Mouse (Mus musculus): ENCODE data around the gene Dap. TPM values are rescaled to one million over a fixed set of nuclear protein-coding genes. Genes with fewer than 3 reads are reported as not detected.

Gene Dap
- polyA plus RNA-seq, 1 experiment from 2014 or later: 32.9 TPM

- H3K27me3 ChIP-seq (ENCODE audit: low read depth, poor library complexity, severe bottlenecking): peaks cover 49% of the 10 kb centered on the region
- WGBS: 25% methylated on average over 13 of the region's 13 CpGs
- DNase-seq (ENCODE audit: low spot score): no peak
Measured at GRCm38 (mm10) chr15:31297777-31298137, 73.6 kb downstream of the Dap start.

GRCm38 (mm10) chr15:31299258-31299917 lies 75.3 kb downstream of the Dap start:
- no peaks in the 10 kb centered on the region for H3K36me3 ChIP-seq
- peaks cover 17% of the 10 kb centered on the region for H3K4me1 ChIP-seq
- H3K27me3 ChIP-seq (ENCODE audit: low read depth, poor library complexity, severe bottlenecking): peaks cover 49% of the 10 kb centered on the region
- no peaks in the 10 kb centered on the region for H3K9me3 ChIP-seq (replicated peaks)
- 75% methylated on average over 6 of the region's 6 CpGs for WGBS
- H3K4me3 ChIP-seq: no peak overlapping the region
- H3K27ac ChIP-seq (replicated peaks): no peak overlapping the region
- no peak for DNase-seq (ENCODE audit: low spot score)

More at GRCm38 (mm10) chr15:31297777-31298137, 73.6 kb downstream of the Dap start:
- H3K4me1 ChIP-seq: peaks cover 24% of the 10 kb centered on the region
- no peaks in the 10 kb centered on the region for H3K9me3 ChIP-seq (replicated peaks)
- H3K27ac ChIP-seq (replicated peaks): no peak overlapping the region
- H3K4me3 ChIP-seq: peak overlapping the region; percentile 51
- no peaks in the 10 kb centered on the region for H3K36me3 ChIP-seq

- Histone ChIP-seq H3K9me3 (replicated peaks) (no peaks in the 10 kb centered on the region), H3K4me3 (no peak overlapping the region), H3K27ac (replicated peaks) (no peak overlapping the region), H3K4me1 (peaks cover 5% of the 10 kb centered on the region), H3K36me3 (no peaks in the 10 kb centered on the region), H3K27me3 (ENCODE audit: low read depth, poor library complexity, severe bottlenecking) (peaks cover 19% of the 10 kb centered on the region)
- WGBS: 82% methylated on average over 12 of the region's 12 CpGs
- no peak for DNase-seq (ENCODE audit: low spot score)
Measured at GRCm38 (mm10) chr15:31302293-31302990, 78.3 kb downstream of the Dap start.

DNA sequence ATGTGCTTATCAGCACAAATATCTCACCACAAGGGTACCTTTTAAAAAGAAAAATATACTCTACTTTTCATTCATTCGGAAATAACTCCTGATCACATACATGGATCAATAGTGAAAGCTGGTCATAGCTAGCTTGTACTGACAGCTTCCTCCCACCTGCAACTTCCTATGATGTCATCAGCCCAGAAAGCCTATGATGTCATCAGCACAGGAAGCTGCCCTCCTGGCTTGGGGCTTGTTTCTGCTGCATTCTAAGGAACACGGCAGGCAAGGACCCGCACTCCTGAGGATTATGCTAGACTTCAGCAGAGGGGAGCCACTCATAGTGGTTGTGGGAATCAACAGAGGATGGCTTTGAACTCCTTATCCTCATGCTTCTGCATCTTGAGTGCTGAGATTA lies 80.2 kb downstream of the Dap start:
- H3K27me3 ChIP-seq (ENCODE audit: low read depth, poor library complexity, severe bottlenecking): 0 out of 2 replicates have a peak, but pooled peaks cover under 1% of the 10 kb centered on the region
- DNase-seq (ENCODE audit: low spot score): no peak
- 96% methylated on average over 3 of the region's 3 CpGs for WGBS
- H3K36me3 ChIP-seq: no peaks in the 10 kb centered on the region
- H3K4me1 ChIP-seq: no peaks in the 10 kb centered on the region
- H3K27ac ChIP-seq (replicated peaks): no peak overlapping the region
- no peaks in the 10 kb centered on the region for H3K9me3 ChIP-seq (replicated peaks)
- no peak overlapping the region for H3K4me3 ChIP-seq

DNA sequence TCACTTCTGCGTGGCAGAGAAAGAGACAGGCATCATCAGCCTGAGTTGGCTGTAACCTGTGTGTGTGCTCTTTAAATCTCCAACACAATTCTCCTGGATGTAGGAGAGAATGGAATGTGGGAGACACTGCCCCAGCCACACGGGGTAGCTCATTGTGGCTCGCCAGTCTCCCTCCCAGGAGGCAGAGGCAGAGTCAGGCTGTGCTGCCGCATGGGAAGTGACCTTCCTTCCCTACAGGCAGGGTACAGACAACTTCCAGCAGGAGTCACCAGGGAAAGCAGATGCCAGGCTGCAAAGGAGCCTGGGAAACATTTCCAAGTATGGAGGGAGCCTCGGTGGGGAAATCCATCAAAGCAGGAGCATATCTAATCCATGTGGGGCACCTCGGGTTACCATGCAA lies 81.1 kb downstream of the Dap start:
- H3K27ac ChIP-seq (replicated peaks): no peak overlapping the region
- no peak for DNase-seq (ENCODE audit: low spot score)
- no peaks in the 10 kb centered on the region for H3K27me3 ChIP-seq (ENCODE audit: low read depth, poor library complexity, severe bottlenecking)
- no peaks in the 10 kb centered on the region for H3K4me1 ChIP-seq
- no peaks in the 10 kb centered on the region for H3K9me3 ChIP-seq (replicated peaks)
- 54% methylated on average over 6 of the region's 6 CpGs for WGBS
- no peaks in the 10 kb centered on the region for H3K36me3 ChIP-seq
- no peak overlapping the region for H3K4me3 ChIP-seq

DNA sequence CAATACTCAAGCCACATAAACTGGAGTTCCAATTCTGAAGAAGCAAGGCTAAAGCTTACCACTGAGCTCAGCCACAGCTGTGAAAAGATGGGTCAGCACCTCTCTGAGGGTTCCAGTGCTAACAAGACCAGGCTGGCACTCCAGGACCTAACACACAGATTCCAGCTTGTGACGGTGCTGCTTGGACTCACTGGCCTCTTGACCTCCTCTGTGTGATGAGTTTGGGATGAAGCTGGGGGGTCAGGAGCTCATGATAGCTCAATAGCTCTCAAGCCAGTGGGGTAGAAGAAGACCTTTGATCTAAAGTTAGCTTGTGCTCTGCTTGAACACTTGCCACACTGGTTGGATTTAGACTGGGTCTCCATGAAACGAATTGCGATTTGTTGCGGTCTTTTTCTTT lies 82.6 kb downstream of the Dap start:
- Histone ChIP-seq H3K4me1 (no peaks in the 10 kb centered on the region), H3K27me3 (ENCODE audit: low read depth, poor library complexity, severe bottlenecking) (no peaks in the 10 kb centered on the region), H3K4me3 (no peak overlapping the region), H3K36me3 (no peaks in the 10 kb centered on the region), H3K27ac (replicated peaks) (no peak overlapping the region), H3K9me3 (replicated peaks) (no peaks in the 10 kb centered on the region)
- 74% methylated on average over 4 of the region's 4 CpGs for WGBS
- DNase-seq (ENCODE audit: low spot score): no peak

- no peak for DNase-seq (ENCODE audit: low spot score)
- Histone ChIP-seq H3K4me1 (no peaks in the 10 kb centered on the region), H3K36me3 (no peaks in the 10 kb centered on the region), H3K4me3 (no peak overlapping the region), H3K9me3 (replicated peaks) (no peaks in the 10 kb centered on the region), H3K27ac (replicated peaks) (no peak overlapping the region), H3K27me3 (ENCODE audit: low read depth, poor library complexity, severe bottlenecking) (no peaks in the 10 kb centered on the region)
- WGBS: 69% methylated on average over 15 of the region's 15 CpGs
Measured at GRCm38 (mm10) chr15:31309526-31309925, 85.4 kb downstream of the Dap start.

DNA sequence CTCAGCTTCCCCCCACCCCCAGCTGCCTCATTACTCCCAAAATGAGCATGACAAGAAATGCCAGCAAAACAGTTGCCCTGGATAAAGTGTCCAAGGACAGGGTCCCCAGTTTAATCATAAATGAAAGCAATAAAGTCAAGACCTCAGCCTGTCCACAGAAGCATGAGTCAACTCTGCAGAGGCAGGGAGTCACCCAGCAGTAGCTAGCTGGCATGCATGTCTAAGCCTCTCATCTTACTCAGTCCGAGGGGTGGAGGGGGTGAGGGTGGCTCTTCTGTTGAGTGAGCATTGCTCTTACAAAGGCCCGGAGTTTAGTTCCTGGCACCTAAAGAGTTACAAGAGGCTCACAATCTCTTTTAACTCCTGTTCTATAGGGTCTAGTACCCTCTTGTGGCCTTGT lies 87.9 kb downstream of the Dap start:
- WGBS: 88% methylated on average over 2 of the region's 2 CpGs
- Histone ChIP-seq H3K4me1 (peaks cover 3% of the 10 kb centered on the region; the same call in 1 of the 2 replicates), H3K36me3 (no peaks in the 10 kb centered on the region), H3K27me3 (ENCODE audit: low read depth, poor library complexity, severe bottlenecking) (no peaks in the 10 kb centered on the region), H3K4me3 (no peak overlapping the region), H3K27ac (replicated peaks) (no peak overlapping the region), H3K9me3 (replicated peaks) (no peaks in the 10 kb centered on the region)
- DNase-seq (ENCODE audit: low spot score): no peak

GRCm38 (mm10) chr15:31315630-31316231 lies 91.6 kb downstream of the Dap start:
- DNase-seq (ENCODE audit: low spot score): peak; percentile 82
- no peaks in the 10 kb centered on the region for H3K36me3 ChIP-seq
- no peaks in the 10 kb centered on the region for H3K27me3 ChIP-seq (ENCODE audit: low read depth, poor library complexity, severe bottlenecking)
- H3K4me1 ChIP-seq: peaks cover 33% of the 10 kb centered on the region
- no peak overlapping the region for H3K27ac ChIP-seq (replicated peaks)
- no peaks in the 10 kb centered on the region for H3K9me3 ChIP-seq (replicated peaks)
- no peak overlapping the region for H3K4me3 ChIP-seq
- 5% methylated on average over 5 of the region's 5 CpGs for WGBS

DNA sequence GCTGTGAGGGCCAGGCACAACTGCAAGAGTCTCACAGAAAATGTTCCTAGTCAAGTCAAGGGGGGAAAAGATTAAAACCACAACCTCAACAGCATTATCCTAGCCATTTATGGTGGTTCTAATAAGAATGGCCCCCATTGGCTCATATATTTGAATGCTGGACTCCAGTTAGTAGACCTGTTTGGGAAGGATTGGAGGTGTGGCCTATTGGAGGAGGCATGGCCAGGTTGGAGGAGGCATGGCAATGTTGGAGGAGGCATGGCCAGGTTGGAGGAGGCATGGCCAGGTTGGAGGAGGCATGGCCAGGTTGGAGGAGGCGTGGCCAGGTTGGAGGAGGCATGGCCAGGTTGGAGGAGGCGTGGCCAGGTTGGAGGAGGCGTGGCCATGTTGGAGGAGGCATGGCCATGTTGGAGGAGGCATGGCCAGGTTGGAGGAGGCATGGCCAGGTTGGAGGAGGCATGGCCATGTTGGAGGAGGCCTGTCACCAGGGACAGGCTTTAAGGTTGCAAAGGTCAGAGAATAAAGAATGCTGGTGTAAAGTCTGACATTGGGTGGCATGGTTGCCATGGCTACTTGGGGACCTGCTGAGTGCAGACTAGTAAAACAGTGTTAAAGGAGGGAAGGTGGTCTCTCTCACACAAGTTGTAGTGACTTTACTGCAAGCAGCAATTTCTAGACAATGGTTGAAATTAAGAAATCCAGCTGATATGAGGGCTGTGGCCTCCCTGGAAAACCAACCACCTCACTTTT lies 93.1 kb downstream of the Dap start:
- H3K27me3 ChIP-seq (ENCODE audit: low read depth, poor library complexity, severe bottlenecking): no peaks in the 10 kb centered on the region
- no peak overlapping the region for H3K4me3 ChIP-seq
- WGBS: 84% methylated on average over 3 of the region's 3 CpGs
- no peaks in the 10 kb centered on the region for H3K36me3 ChIP-seq
- H3K27ac ChIP-seq (replicated peaks): no peak overlapping the region
- DNase-seq (ENCODE audit: low spot score): no peak
- H3K4me1 ChIP-seq: peaks cover 33% of the 10 kb centered on the region
- H3K9me3 ChIP-seq (replicated peaks): no peaks in the 10 kb centered on the region

DNA sequence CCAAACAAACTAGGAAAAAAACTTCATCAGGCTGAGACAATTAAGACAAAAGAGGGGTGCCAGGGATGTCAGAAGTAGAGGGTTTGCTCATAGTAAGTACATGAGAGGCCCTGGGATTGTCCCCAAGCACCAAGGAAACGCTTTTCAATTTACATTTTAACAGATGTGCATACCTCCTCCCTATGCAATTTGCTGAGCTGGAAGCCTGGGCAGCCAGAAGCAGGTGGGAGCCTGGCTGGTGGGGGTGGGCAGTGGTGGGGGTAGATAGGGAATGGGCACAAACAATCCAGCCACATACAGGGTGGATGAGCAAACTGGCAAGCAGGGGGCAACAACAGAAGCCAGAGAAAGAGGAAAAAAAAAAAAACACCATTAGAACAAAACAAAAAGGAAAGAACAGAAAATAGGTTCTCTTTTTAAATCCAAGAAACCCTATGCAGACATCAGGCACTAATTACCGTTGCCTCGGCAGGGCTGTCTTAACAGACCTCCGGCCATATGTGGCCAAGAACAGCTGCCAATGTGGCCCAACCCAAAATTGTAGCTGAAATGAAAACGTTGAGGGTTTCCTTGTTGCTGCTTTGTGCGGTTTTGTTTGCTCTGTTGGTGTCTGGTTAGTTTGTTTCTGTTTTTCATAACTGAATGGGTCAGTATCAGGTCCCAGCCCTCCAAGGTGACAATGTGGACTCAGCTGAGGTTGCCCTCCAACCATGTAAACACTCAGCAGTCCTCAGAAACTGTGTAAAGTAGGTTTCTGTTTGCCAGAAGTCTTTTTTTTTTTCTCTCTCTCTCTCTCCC lies 94.2 kb downstream of the Dap start:
- Histone ChIP-seq H3K27me3 (ENCODE audit: low read depth, poor library complexity, severe bottlenecking) (no peaks in the 10 kb centered on the region), H3K9me3 (replicated peaks) (no peaks in the 10 kb centered on the region), H3K36me3 (no peaks in the 10 kb centered on the region), H3K4me1 (peaks cover 33% of the 10 kb centered on the region), H3K27ac (replicated peaks) (peak overlapping the region; percentile 33; the same call in 1 of the 2 replicates), H3K4me3 (no peak overlapping the region)
- 54% methylated on average over 6 of the region's 6 CpGs for WGBS
- DNase-seq (ENCODE audit: low spot score): no peak

DNA sequence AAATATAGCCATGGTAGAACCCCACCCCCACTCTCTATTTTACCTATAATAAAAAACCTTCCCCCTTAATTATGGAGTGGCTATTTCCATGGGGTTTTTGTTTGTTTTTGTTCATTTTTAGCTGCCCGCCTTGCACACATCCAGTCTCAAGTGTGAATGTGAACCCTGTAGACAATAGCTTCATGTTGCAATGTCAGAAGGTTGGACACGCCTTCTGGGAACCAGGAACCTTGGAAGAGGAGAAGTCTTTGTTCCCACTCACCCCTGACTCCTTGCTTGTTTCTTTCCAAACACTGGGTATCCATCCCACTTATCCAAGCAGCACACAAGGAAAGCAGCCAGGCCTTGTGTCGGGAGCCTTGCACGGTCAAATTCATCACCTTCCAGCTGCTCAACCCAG lies 94.9 kb downstream of the Dap start:
- Histone ChIP-seq H3K27ac (replicated peaks) (peak overlapping the region; percentile 5; the same call in 1 of the 2 replicates), H3K9me3 (replicated peaks) (no peaks in the 10 kb centered on the region), H3K27me3 (ENCODE audit: low read depth, poor library complexity, severe bottlenecking) (no peaks in the 10 kb centered on the region), H3K4me3 (no peak overlapping the region), H3K4me1 (peaks cover 33% of the 10 kb centered on the region), H3K36me3 (no peaks in the 10 kb centered on the region)
- 74% methylated on average over 4 of the region's 4 CpGs for WGBS
- DNase-seq (ENCODE audit: low spot score): no peak

Data from midbrain, embryonic 10.5 days (tissue).